Mouse (Mus musculus) MEL (cell line): ENCODE measurements around the gene Mmp2.

Experiments
- CTCF ChIP-seq, 3 experiments: IDR thresholded peaks in 2 of 3; conservative IDR thresholded peaks in 1 of 3; 2 replicates each; pipeline ENCODE4 v1.5.1; 2011 to 2012; ENCODE audit warnings: low read length in 3 of 3, low read depth in 2 of 3, mild to moderate bottlenecking in 2 of 3, improper control_type of control experiment in 1 of 3, inconsistent platforms in 1 of 3, mixed read lengths in 1 of 3, moderate library complexity in 1 of 3; ENCODE audit not compliant: control insufficient read depth in 1 of 3, insufficient read depth in 1 of 3, poor library complexity in 1 of 3, severe bottlenecking in 1 of 3
- E2F4 ChIP-seq: IDR thresholded peaks from 2 replicates; pipeline ENCODE4 v1.6.1; 2011; ENCODE audit warnings: low read depth, low read length, improper control_type of control experiment, borderline replicate concordance
- EP300 ChIP-seq, 2 experiments: IDR thresholded peaks; 2 replicates each; pipeline ENCODE4 v1.6.1; 2011; ENCODE audit warnings: improper control_type of control experiment in 2 of 2, low read length in 2 of 2, low read depth in 1 of 2, mild to moderate bottlenecking in 1 of 2
- GATA1 ChIP-seq: IDR thresholded peaks from 2 replicates; pipeline ENCODE4 v1.6.1; 2011; ENCODE audit warnings: low read depth, low read length, improper control_type of control experiment
- JUND ChIP-seq: IDR thresholded peaks from 2 replicates; pipeline ENCODE4 v1.6.1; 2011; ENCODE audit warnings: low read depth, mild to moderate bottlenecking, improper control_type of control experiment, low read length
- MAX ChIP-seq: IDR thresholded peaks from 2 replicates; pipeline ENCODE4 v1.6.1; 2011; ENCODE audit warnings: low read length, improper control_type of control experiment
- MAZ ChIP-seq: IDR thresholded peaks from 2 replicates; pipeline ENCODE4 v1.6.1; 2012; ENCODE audit warnings: low read depth, mild to moderate bottlenecking, inconsistent platforms, low read length, improper control_type of control experiment
- MXI1 ChIP-seq: IDR thresholded peaks from 2 replicates; pipeline ENCODE4 v1.6.1; 2011; ENCODE audit warnings: mild to moderate bottlenecking, low read depth, low read length, improper control_type of control experiment
- MYC ChIP-seq: IDR thresholded peaks from 2 replicates; pipeline ENCODE4 v1.6.1; 2011; ENCODE audit warnings: low read depth, mild to moderate bottlenecking, low read length, improper control_type of control experiment, moderate library complexity
- POLR2A ChIP-seq, 2 experiments: IDR thresholded peaks; 2 replicates each; pipeline ENCODE4 v1.6.1; 2011 to 2012; ENCODE audit warnings: low read length in 2 of 2, mild to moderate bottlenecking in 2 of 2, control low read depth in 1 of 2, improper control_type of control experiment in 1 of 2, low read depth in 1 of 2, moderate library complexity in 1 of 2; ENCODE audit not compliant: control insufficient read depth in 1 of 2, insufficient read depth in 1 of 2, poor library complexity in 1 of 2
- RAD21 ChIP-seq: IDR thresholded peaks from 2 replicates; pipeline ENCODE4 v1.6.1; 2011; ENCODE audit warnings: mild to moderate bottlenecking, low read depth, low read length, improper control_type of control experiment
- RCOR1 ChIP-seq: IDR thresholded peaks from 2 replicates; pipeline ENCODE4 v1.6.1; 2012; ENCODE audit warnings: low read depth, mild to moderate bottlenecking, inconsistent platforms, low read length, improper control_type of control experiment
- UBTF ChIP-seq: IDR thresholded peaks from 2 replicates; pipeline ENCODE4 v1.6.1; 2012; ENCODE audit warnings: low read depth, mild to moderate bottlenecking, inconsistent platforms, low read length, improper control_type of control experiment, moderate library complexity, borderline replicate concordance; ENCODE audit not compliant: insufficient read depth
- ZKSCAN1 ChIP-seq: IDR thresholded peaks from 2 replicates; pipeline ENCODE4 v1.6.1; 2012; ENCODE audit warnings: low read depth, mild to moderate bottlenecking, inconsistent platforms, low read length, improper control_type of control experiment, moderate library complexity

- TF ChIP-seq MAZ: no peak
- no peak for TF ChIP-seq GATA1
- no peak for TF ChIP-seq RAD21
- no peak for TF ChIP-seq CTCF (IDR thresholded peaks at IDR 0.05 in 2 of 3, conservative IDR thresholded peaks at IDR 0.05 in 1 of 3; ENCODE audit: control insufficient read depth in 1 of 3, insufficient read depth in 1 of 3, low read depth in 2 of 3, low read length in 3 of 3, poor library complexity in 1 of 3, severe bottlenecking in 1 of 3)
- no peak for TF ChIP-seq RCOR1
- TF ChIP-seq POLR2A (IDR thresholded peaks at IDR 0.05; ENCODE audit: control insufficient read depth in 1 of 2, insufficient read depth in 1 of 2, low read depth in 1 of 2, low read length in 2 of 2, poor library complexity in 1 of 2): no peak
- no peak for TF ChIP-seq MYC
- no peak for TF ChIP-seq E2F4
- no peak for TF ChIP-seq MXI1
- TF ChIP-seq ZKSCAN1: no peak
- TF ChIP-seq UBTF: no peak
- no peak for TF ChIP-seq EP300 (IDR thresholded peaks at IDR 0.05; ENCODE audit: low read depth in 1 of 2, low read length in 2 of 2)
- no peak for TF ChIP-seq JUND
- TF ChIP-seq MAX: no peak
These were observed 45.1 kb downstream of the Mmp2 start for GRCm38 (mm10) chr8:92872063-92872759.
